Mouse (Mus musculus): ENCODE results near the gene Gm6020. TPM values are rescaled to one million over a fixed set of nuclear protein-coding genes. Genes with fewer than 3 reads are reported as not detected.

Gm6020 gene
- polyA plus RNA-seq, 1 experiment from 2014 or later = not detected

DNA sequence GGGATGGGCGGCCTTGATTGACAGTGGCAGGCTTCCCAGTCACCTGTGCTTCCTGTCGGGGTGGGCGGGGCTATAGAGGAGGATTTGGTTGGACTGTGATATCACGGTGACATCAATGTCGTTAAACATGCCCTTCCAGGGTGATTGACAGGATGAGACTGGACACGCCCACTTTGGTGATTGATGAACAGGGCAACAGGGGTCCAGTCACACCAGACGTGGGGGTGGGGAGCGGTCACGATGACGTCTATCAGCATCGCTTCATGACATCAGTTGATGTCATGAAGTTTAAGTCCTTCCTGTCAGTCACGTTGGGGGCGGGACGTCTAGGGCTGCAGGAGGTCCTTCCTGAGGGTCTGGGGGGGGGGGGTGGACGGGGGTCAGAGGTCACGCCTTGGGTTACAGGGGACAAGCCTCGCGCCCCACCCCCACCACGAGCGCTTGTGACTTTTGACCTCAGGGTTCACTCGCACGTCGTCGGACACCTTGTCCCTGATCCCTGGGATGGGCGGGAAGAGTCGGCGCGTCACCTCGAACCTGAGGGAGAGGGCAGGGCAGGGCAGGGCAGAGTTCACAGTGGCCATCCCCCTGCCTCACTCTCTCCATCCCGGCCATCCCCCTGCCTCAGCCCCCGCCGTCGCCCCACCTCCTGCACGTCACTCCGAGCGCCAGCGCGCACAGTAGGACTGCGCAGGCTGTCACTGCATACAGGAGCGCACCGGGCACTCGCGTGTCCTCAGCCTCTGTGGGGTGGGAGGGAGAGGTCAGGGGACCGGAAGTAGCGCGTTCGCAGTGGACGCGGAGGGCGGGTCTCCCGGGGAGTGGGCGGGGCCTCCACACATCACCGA lies 41.2 kb downstream of the Gm6020 start:
- Histone ChIP-seq H3K27ac (no peak overlapping the region), H3K27me3 (replicated peaks) (no peaks in the 10 kb centered on the region), H3K4me3 (replicated peaks) (peak overlapping the region; percentile 61), H3K4me1 (no peaks in the 10 kb centered on the region), H3K9me3 (no peaks in the 10 kb centered on the region), H3K9ac (no peak overlapping the region), H3K36me3 (no peaks in the 10 kb centered on the region), H3K4me2 (peak overlapping the region; percentile 73)
- ATAC-seq (ENCODE audit: insufficient read depth, low FRiP score, low read depth) = no peak; the same call in 1 of the 2 replicates
- 33% methylated on average over 53 of the region's 53 CpGs for WGBS

DNA sequence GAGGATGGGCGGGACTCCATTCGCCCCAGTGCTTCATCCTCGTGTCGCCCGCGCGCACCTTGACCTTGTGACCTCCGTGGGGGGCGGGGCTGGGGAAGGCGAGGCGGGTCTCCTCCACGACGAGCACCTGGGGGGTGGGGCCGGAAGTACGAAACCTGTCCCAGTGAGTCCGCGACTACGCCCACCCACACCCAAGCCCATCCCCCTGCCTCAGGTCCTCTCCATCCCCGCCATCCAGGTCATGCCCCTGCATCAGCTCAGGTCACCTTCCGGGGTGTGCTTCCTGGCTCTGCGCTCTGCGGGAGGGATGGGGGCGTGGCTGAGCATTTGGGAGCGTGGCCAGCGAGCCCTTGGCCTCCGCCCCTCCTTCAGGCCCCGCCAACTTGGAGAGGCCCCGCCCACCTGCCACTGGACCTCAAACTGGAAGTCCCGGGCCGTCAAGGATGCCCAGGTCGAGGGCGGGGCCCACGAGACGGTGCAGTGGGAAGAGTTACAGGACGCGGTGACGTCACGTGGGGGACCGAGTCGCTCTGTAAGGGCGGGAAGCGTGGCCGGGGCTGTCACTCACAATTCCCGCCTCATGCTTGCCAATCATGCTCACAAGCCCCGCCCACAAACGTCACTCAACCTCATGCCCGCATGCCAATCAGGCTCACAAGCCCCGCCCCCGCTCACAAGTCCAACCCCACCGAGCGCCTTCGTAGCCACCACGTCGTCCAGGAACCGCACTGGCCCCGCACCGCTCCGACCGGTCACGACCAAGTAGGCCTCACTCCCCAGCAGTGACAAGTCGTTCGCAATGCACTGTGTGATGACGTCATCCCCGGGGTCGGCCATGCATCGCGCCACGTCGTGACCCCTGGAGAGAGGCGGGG lies 42.1 kb downstream of the Gm6020 start:
- Histone ChIP-seq H3K9me3 (no peaks in the 10 kb centered on the region), H3K27me3 (replicated peaks) (no peaks in the 10 kb centered on the region), H3K4me3 (replicated peaks) (peak overlapping the region; percentile 61), H3K4me1 (no peaks in the 10 kb centered on the region), H3K9ac (no peak overlapping the region), H3K36me3 (no peaks in the 10 kb centered on the region), H3K4me2 (peak overlapping the region; percentile 73), H3K27ac (peak overlapping the region; percentile 95)
- WGBS = 9% methylated on average over 70 of the region's 70 CpGs
- peak; percentile 40 for ATAC-seq (ENCODE audit: insufficient read depth, low FRiP score, low read depth)

GRCm38 (mm10) chr19:61226401-61226927 lies 42.8 kb downstream of the Gm6020 start:
- Histone ChIP-seq H3K9me3 (no peaks in the 10 kb centered on the region), H3K4me1 (no peaks in the 10 kb centered on the region), H3K4me2 (peak overlapping the region; percentile 73), H3K27ac (peak overlapping the region; percentile 95), H3K27me3 (replicated peaks) (no peaks in the 10 kb centered on the region), H3K9ac (no peak overlapping the region), H3K36me3 (no peaks in the 10 kb centered on the region), H3K4me3 (replicated peaks) (peak overlapping the region; percentile 61)
- peak; percentile 16; the same call in 1 of the 2 replicates for ATAC-seq (ENCODE audit: insufficient read depth, low FRiP score, low read depth)
- WGBS = 2% methylated on average over 71 of the region's 71 CpGs

DNA sequence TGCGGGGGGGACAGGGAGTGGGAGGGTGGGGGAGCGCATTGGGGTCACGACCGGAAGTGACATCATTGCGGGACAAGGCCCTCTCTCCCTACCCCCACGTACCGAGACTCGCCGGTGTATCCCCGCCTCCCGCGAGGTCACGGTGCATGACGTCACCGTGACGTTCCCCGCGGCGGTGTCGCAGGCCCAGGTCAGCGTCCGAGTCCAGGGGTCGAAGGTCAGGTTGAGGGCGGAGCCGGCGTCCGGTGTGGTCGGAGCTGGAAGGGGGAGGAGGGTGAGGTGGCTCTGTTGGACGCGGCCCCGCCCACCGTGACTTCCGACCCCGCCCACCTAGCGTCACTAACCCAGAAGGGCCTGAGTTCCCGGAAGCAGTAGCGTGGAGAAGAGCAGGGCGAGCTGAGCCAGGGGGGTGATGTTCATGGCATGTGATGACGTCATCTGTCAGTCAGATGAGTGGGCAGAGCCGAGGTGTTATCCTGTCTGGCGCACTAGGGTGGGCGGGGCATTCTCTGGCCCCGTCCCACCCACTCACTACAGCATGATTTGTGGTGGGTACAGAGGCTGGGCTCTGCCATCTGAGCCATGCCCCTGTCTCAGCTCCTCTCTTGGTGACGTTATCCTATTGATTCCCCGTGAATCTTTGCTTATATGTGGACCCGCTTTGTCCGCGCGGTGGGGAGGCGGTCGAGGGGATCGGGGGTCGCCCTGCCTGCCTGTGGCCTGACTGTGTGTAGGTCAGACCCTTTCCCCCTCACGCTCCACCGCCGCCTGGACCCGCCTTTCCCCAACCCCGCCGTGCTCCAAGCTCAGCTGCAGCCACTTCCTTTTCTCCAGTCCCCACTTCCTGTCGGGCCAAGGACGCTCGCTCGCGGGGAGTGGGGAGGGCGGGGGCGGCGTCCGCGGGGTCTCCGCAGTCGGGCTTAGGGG lies 43.5 kb downstream of the Gm6020 start:
- H3K36me3 ChIP-seq = no peaks in the 10 kb centered on the region
- peak overlapping the region; percentile 61 for H3K4me3 ChIP-seq (replicated peaks)
- peak overlapping the region; percentile 95 for H3K27ac ChIP-seq
- H3K27me3 ChIP-seq (replicated peaks) = no peaks in the 10 kb centered on the region
- peak; percentile 82 for ATAC-seq (ENCODE audit: insufficient read depth, low FRiP score, low read depth)
- H3K4me1 ChIP-seq = no peaks in the 10 kb centered on the region
- WGBS = 3% methylated on average over 71 of the region's 71 CpGs
- no peaks in the 10 kb centered on the region for H3K9me3 ChIP-seq
- H3K4me2 ChIP-seq = peak overlapping the region; percentile 73
- no peak overlapping the region for H3K9ac ChIP-seq

GRCm38 (mm10) chr19:61227941-61228701 lies 44.4 kb downstream of the Gm6020 start, which contains the start of gene Csf2ra:
Gene Csf2ra (minus strand): TSS chr19:61228429.
- no peaks in the 10 kb centered on the region for H3K27me3 ChIP-seq (replicated peaks)
- no peak within 1 kb of the TSS for H3K9ac ChIP-seq
- no peaks in the 10 kb centered on the region for H3K36me3 ChIP-seq
- no peaks in the 10 kb centered on the region for H3K9me3 ChIP-seq
- peak within 1 kb of the TSS; percentile 61 for H3K4me3 ChIP-seq (replicated peaks)
- H3K27ac ChIP-seq = peak within 1 kb of the TSS; percentile 95
- 54% methylated on average over 36 of the region's 36 CpGs for WGBS
- ATAC-seq (ENCODE audit: insufficient read depth, low FRiP score, low read depth) = no peak
- no peaks in the 10 kb centered on the region for H3K4me1 ChIP-seq
- peak within 1 kb of the TSS; percentile 73 for H3K4me2 ChIP-seq

Other genes with a start within 250 kb of the Gm6020 start
- 36.1 and 44.6 TPM in 2 replicates for gene Zfp950, start 43.0 kb upstream of the Gm6020 start, polyA plus RNA-seq (2015; fragmentation: Nextera tagmentation; extraction: Ambion mirVana)
- gene Gm7102, start 7.6 kb upstream of the Gm6020 start, polyA plus RNA-seq (2015; fragmentation: Nextera tagmentation; extraction: Ambion mirVana) = 0.21 and 0.37 TPM in 2 replicates
- 39.5 and 45.9 TPM in 2 replicates for gene Csf2ra, start 44.5 kb downstream of the Gm6020 start, polyA plus RNA-seq (2015; fragmentation: Nextera tagmentation; extraction: Ambion mirVana)
- not detected in 2 replicates for gene Gm21060, start 113.2 kb downstream of the Gm6020 start, polyA plus RNA-seq (2015; fragmentation: Nextera tagmentation; extraction: Ambion mirVana)

Measured in stomach, embryonic 15.5 days (tissue).